Mouse (Mus musculus): ENCODE results near the gene Vamp8.

Gene Vamp8

GRCm38 (mm10) chr6:72405356-72405755 lies 14.9 kb upstream of the Vamp8 start:
- DNase-seq (ENCODE audit: low read depth), result no peak

GRCm38 (mm10) chr6:72401875-72402274 lies 11.4 kb upstream of the Vamp8 start:
- peak; percentile 78 for DNase-seq (ENCODE audit: low read depth)

- no peak for DNase-seq (ENCODE audit: low read depth)
Observed at GRCm38 (mm10) chr6:72399967-72400366, 9.5 kb upstream of the Vamp8 start.

GRCm38 (mm10) chr6:72396837-72397251 lies 6.3 kb upstream of the Vamp8 start:
- DNase-seq (ENCODE audit: low read depth), result no peak

- DNase-seq (ENCODE audit: low read depth), result no peak
Observed at GRCm38 (mm10) chr6:72392341-72392740, 1.8 kb upstream of the Vamp8 start.

GRCm38 (mm10) chr6:72390795-72391521 lies 455 bp upstream of the Vamp8 start:
- DNase-seq (ENCODE audit: low read depth), result no peak

- DNase-seq (ENCODE audit: low read depth), result no peak
Observed at GRCm38 (mm10) chr6:72389471-72389940, 997 bp downstream of the Vamp8 start.

- no peak for DNase-seq (ENCODE audit: low read depth)
Observed at GRCm38 (mm10) chr6:72388791-72389329, 1.6 kb downstream of the Vamp8 start.

- no peak for DNase-seq (ENCODE audit: low read depth)
Observed at GRCm38 (mm10) chr6:72388266-72388665, 2.2 kb downstream of the Vamp8 start.

GRCm38 (mm10) chr6:72387816-72388215 lies 2.7 kb downstream of the Vamp8 start:
- DNase-seq (ENCODE audit: low read depth), result no peak

- no peak for DNase-seq (ENCODE audit: low read depth)
Observed at GRCm38 (mm10) chr6:72386561-72386960, 3.9 kb downstream of the Vamp8 start.

GRCm38 (mm10) chr6:72385258-72385657 lies 5.2 kb downstream of the Vamp8 start:
- DNase-seq (ENCODE audit: low read depth), result no peak

GRCm38 (mm10) chr6:72383952-72384351 lies 6.6 kb downstream of the Vamp8 start:
- peak; percentile 22 for DNase-seq (ENCODE audit: low read depth)

GRCm38 (mm10) chr6:72383142-72383820 lies 7.2 kb downstream of the Vamp8 start:
- DNase-seq (ENCODE audit: low read depth), result no peak

- no peak for DNase-seq (ENCODE audit: low read depth)
Observed at GRCm38 (mm10) chr6:72382494-72382893, 8.0 kb downstream of the Vamp8 start.

GRCm38 (mm10) chr6:72380131-72380770 lies 10.3 kb downstream of the Vamp8 start, which contains the start of gene Vamp5:
Vamp5 (minus strand) TSS chr6:72380468.
- peak; percentile 74 for DNase-seq (ENCODE audit: low read depth)

- DNase-seq (ENCODE audit: low read depth), result peak; percentile 30
Observed at GRCm38 (mm10) chr6:72379377-72380130, 10.9 kb downstream of the Vamp8 start.

GRCm38 (mm10) chr6:72378510-72379234 lies 11.8 kb downstream of the Vamp8 start:
- no peak for DNase-seq (ENCODE audit: low read depth)

GRCm38 (mm10) chr6:72374820-72375563 lies 15.5 kb downstream of the Vamp8 start:
- DNase-seq (ENCODE audit: low read depth), result peak; percentile 31

- no peak for DNase-seq (ENCODE audit: low read depth)
Observed at GRCm38 (mm10) chr6:72374206-72374605, 16.3 kb downstream of the Vamp8 start.

Data from c-Kit-positive CD71-negative TER-119-negative erythroid progenitor cells, embryonic 14.5 days (primary cell).